Mouse (Mus musculus): ENCODE measurements around the gene Pgm1. TPM values are rescaled to one million over a fixed set of nuclear protein-coding genes. Genes with fewer than 3 reads are reported as not detected.

Gene Pgm1
- polyA plus RNA-seq, 1 experiment from 2014 or later = 61.3 TPM

- no peak overlapping the region for H3K27ac ChIP-seq
- peaks cover 12% of the 10 kb centered on the region for H3K4me1 ChIP-seq (replicated peaks)
- WGBS = 85% methylated on average over 4 of the region's 4 CpGs
- H3K9me3 ChIP-seq = no peaks in the 10 kb centered on the region
- H3K27me3 ChIP-seq (ENCODE audit: insufficient read depth, poor library complexity, severe bottlenecking) = no peaks in the 10 kb centered on the region
- no peak for DNase-seq (ENCODE audit: low spot score)
- H3K36me3 ChIP-seq = no peaks in the 10 kb centered on the region
- H3K4me3 ChIP-seq = no peak overlapping the region
Measured at GRCm38 (mm10) chr4:100033944-100034343, 104.7 kb downstream of the Pgm1 start.

- peaks cover 12% of the 10 kb centered on the region for H3K4me1 ChIP-seq (replicated peaks)
- no peak overlapping the region for H3K4me3 ChIP-seq
- no peaks in the 10 kb centered on the region for H3K27me3 ChIP-seq (ENCODE audit: insufficient read depth, poor library complexity, severe bottlenecking)
- 78% methylated on average over 6 of the region's 6 CpGs for WGBS
- H3K27ac ChIP-seq = no peak overlapping the region
- no peaks in the 10 kb centered on the region for H3K9me3 ChIP-seq
- no peaks in the 10 kb centered on the region for H3K36me3 ChIP-seq
- DNase-seq (ENCODE audit: low spot score) = no peak
Measured at GRCm38 (mm10) chr4:100034971-100035370, 105.8 kb downstream of the Pgm1 start.

GRCm38 (mm10) chr4:100035919-100036554 is 106.8 kb downstream of the Pgm1 start:
- Histone ChIP-seq H3K4me3 (no peak overlapping the region), H3K36me3 (no peaks in the 10 kb centered on the region), H3K9me3 (no peaks in the 10 kb centered on the region), H3K4me1 (replicated peaks) (peaks cover 12% of the 10 kb centered on the region), H3K27me3 (ENCODE audit: insufficient read depth, poor library complexity, severe bottlenecking) (no peaks in the 10 kb centered on the region), H3K27ac (no peak overlapping the region)
- no peak for DNase-seq (ENCODE audit: low spot score)
- 50% methylated on average over 16 of the region's 16 CpGs for WGBS

Other genes starting within 250 kb of the Pgm1 start
- gene Alg6, start 213.8 kb upstream of the Pgm1 start, polyA plus RNA-seq (2016; fragmentation: Nextera tagmentation; extraction: Ambion mirVana) = 11.5 and 17.1 TPM in 2 replicates
- 18.3 and 24.0 TPM in 2 replicates for gene Efcab7, start 100.2 kb upstream of the Pgm1 start, polyA plus RNA-seq (2016; fragmentation: Nextera tagmentation; extraction: Ambion mirVana)
- gene Itgb3bp, start 399 bp downstream of the Pgm1 start, polyA plus RNA-seq (2016; fragmentation: Nextera tagmentation; extraction: Ambion mirVana) = 51.8 and 56.2 TPM in 2 replicates
- 7.1 and 11.1 TPM in 2 replicates for gene Ror1, start 166.4 kb downstream of the Pgm1 start, polyA plus RNA-seq (2016; fragmentation: Nextera tagmentation; extraction: Ambion mirVana)